Mouse (Mus musculus): ENCODE measurements around the gene Bach2. TPM values are rescaled to one million over a fixed set of nuclear protein-coding genes. Genes with fewer than 3 reads are reported as not detected.

The Bach2 gene
- polyA plus RNA-seq, 1 experiment from 2014 or later, result 7.3 TPM

DNA sequence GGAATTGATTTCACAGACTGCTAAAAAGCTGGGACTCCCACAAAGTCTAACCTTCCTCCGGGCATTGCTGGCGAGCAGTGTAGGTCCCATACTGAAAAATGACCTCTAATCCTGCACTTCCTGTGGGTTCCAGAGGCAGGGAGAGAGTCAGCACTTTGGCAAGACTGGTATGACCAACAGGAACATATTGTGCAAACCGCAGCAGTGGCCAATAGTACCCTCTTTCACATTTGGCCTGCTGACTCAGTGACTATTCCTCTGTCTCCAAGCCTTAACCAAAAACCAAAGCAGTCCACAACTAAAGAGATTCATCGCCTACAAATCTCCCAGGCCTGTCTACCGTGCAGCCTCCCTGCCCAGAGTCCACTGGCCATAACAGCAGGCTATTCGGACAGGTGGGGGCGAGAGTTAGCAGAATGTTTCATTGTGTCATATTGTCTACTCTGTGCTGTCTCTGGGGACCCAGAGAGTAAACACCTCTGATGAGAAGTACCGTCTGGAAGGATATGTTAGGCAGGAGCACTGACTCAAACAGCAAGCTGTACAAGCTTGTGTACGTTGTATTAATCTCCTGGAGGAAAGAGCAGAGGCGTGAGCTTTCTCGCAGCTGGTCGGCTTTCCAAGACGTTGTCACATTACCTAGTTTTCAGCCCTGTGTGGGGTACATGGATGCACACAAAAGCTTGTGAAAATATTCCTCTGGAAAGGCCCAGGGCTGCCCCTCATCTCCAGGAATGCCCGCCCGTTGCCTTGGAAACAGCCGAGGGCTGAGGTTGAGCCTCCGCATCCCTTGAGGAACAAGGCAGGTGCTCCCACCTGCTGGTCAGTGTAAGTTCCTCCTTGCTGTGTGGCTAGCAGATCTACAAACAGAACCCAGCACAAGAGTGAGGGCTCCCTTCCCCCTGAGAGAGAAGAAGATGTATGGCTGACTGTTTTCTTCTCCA is 331.7 kb downstream of the Bach2 start:
- no peak overlapping the region for H3K27ac ChIP-seq (replicated peaks; ENCODE audit: low read depth, low read length)
- DNase-seq (ENCODE audit: low spot score), result peak; percentile 32
- no peaks in the 10 kb centered on the region for H3K9me3 ChIP-seq (ENCODE audit: control insufficient read depth, low read length)
- no peak; the same call in 1 of the 2 replicates for ATAC-seq (ENCODE audit: low read depth)
- no peaks in the 10 kb centered on the region for H3K4me1 ChIP-seq (ENCODE audit: control insufficient read depth, insufficient read depth, low read length)
- no peaks in the 10 kb centered on the region for H3K27me3 ChIP-seq (replicated peaks; ENCODE audit: control insufficient read depth, insufficient read depth, low read length)
- H3K9ac ChIP-seq (ENCODE audit: low read depth, low read length), result no peak overlapping the region
- WGBS, result 55% methylated on average over 17 of the region's 17 CpGs
- H3K4me2 ChIP-seq (ENCODE audit: low read depth, low read length), result no peak overlapping the region
- H3K4me3 ChIP-seq (ENCODE audit: low read depth, low read length), result no peak overlapping the region
- H3K36me3 ChIP-seq (ENCODE audit: control insufficient read depth, insufficient read depth, low read length), result no peaks in the 10 kb centered on the region

DNA sequence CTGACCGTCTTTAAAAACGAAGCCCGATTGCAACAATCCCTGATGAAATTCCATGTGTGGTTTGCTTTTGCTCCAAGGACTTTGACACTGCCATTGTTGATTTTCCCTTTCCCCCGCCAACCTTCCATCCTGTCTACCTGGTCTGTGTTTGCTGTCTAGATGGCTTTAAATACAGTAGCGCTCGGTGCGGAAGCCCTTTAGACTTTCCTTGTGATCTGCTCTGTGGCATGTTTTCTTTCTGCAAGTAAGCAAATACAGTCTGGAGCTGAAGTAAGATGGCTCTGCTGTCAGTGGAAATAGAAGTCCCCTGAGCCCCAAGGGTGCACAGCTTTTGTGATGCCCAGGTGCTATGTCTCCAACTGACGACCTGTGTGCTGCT is 332.3 kb downstream of the Bach2 start:
- H3K27ac ChIP-seq (replicated peaks; ENCODE audit: low read depth, low read length), result no peak overlapping the region
- no peak overlapping the region for H3K9ac ChIP-seq (ENCODE audit: low read depth, low read length)
- H3K9me3 ChIP-seq (ENCODE audit: control insufficient read depth, low read length), result no peaks in the 10 kb centered on the region
- 73% methylated on average over 8 of the region's 8 CpGs for WGBS
- H3K4me3 ChIP-seq (ENCODE audit: low read depth, low read length), result no peak overlapping the region
- H3K27me3 ChIP-seq (replicated peaks; ENCODE audit: control insufficient read depth, insufficient read depth, low read length), result no peaks in the 10 kb centered on the region
- DNase-seq (ENCODE audit: low spot score) (no peak), ATAC-seq (ENCODE audit: low read depth) (no peak)
- H3K4me2 ChIP-seq (ENCODE audit: low read depth, low read length), result no peak overlapping the region
- no peaks in the 10 kb centered on the region for H3K4me1 ChIP-seq (ENCODE audit: control insufficient read depth, insufficient read depth, low read length)
- H3K36me3 ChIP-seq (ENCODE audit: control insufficient read depth, insufficient read depth, low read length), result no peaks in the 10 kb centered on the region

DNA sequence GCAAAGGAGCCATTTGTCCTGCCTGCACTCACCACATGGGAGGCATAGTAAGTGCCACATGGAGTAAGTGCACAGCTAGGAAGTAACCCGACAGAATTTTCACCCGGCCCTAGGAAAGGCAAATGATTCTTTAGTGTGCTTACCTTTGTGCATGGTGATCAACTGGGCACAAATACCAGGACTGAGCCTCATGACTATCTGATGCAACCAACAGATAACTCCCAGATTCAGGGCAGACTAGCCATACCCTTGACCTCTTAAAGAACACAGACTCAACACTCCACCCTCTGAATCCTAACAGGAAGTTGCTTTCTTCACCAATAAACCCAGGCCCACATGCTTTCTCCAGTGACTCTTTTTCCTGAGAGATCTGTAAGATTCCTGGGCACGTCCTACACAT is 332.8 kb downstream of the Bach2 start:
- Histone ChIP-seq H3K4me3 (ENCODE audit: low read depth, low read length) (no peak overlapping the region), H3K4me1 (ENCODE audit: control insufficient read depth, insufficient read depth, low read length) (no peaks in the 10 kb centered on the region), H3K27ac (replicated peaks; ENCODE audit: low read depth, low read length) (no peak overlapping the region), H3K9ac (ENCODE audit: low read depth, low read length) (no peak overlapping the region), H3K9me3 (ENCODE audit: control insufficient read depth, low read length) (no peaks in the 10 kb centered on the region), H3K4me2 (ENCODE audit: low read depth, low read length) (no peak overlapping the region), H3K27me3 (replicated peaks; ENCODE audit: control insufficient read depth, insufficient read depth, low read length) (no peaks in the 10 kb centered on the region), H3K36me3 (ENCODE audit: control insufficient read depth, insufficient read depth, low read length) (no peaks in the 10 kb centered on the region)
- DNase-seq (ENCODE audit: low spot score), result no peak
- no peak for ATAC-seq (ENCODE audit: low read depth)
- 64% methylated on average over 3 of the region's 3 CpGs for WGBS

DNA sequence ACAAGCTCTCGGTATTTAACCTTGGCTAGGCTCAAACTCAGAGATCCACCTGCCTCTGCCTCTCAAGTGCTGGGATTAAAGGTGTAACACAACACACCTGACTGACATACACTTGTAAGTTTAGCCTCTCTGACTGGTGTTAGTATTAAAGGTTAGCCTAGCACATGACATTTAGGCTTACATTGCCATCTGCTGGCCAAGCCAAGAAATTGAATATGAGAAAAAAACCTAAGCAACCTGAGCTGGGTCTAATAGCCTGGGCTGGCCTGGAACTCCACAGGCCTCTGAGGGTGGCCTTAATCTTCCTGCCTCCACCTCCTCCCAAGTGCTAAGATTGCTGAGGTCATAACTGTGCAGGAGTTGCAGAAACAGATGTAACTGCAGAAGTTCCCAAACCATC is 333.5 kb downstream of the Bach2 start:
- Histone ChIP-seq H3K36me3 (ENCODE audit: control insufficient read depth, insufficient read depth, low read length) (no peaks in the 10 kb centered on the region), H3K4me3 (ENCODE audit: low read depth, low read length) (no peak overlapping the region), H3K27me3 (replicated peaks; ENCODE audit: control insufficient read depth, insufficient read depth, low read length) (no peaks in the 10 kb centered on the region), H3K9ac (ENCODE audit: low read depth, low read length) (no peak overlapping the region), H3K4me1 (ENCODE audit: control insufficient read depth, insufficient read depth, low read length) (no peaks in the 10 kb centered on the region), H3K9me3 (ENCODE audit: control insufficient read depth, low read length) (no peaks in the 10 kb centered on the region), H3K27ac (replicated peaks; ENCODE audit: low read depth, low read length) (no peak overlapping the region), H3K4me2 (ENCODE audit: low read depth, low read length) (no peak overlapping the region)
- WGBS, result 60% methylated on average over 1 of the region's 1 CpGs
- peak; percentile 54 for ATAC-seq (ENCODE audit: low read depth)
- peak; percentile 71 for DNase-seq (ENCODE audit: low spot score)

DNA sequence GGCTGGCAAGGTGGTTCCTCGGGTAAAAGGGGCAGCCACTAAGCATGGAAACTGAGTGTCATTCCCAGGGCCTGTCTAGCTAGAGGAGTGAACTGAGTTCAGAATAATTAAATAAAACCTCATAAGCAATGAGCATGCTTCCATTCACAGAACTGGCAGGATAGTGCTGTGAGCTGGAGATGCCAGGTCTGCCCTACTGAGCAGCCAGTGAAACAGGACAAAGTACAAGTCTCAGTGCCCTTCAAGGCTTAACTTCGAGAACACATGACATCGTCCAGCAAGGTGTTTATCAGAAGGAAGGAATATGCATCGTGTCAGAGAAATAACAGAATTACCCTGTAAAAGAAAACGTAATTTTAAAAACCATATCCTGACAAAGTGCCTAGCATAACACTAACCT is 335.0 kb downstream of the Bach2 start:
- whole genome bisulfite sequencing, result 87% methylated on average over 5 of the region's 5 CpGs
- H3K27me3 ChIP-seq (replicated peaks; ENCODE audit: control insufficient read depth, insufficient read depth, low read length), result no peaks in the 10 kb centered on the region
- no peak for ATAC-seq (ENCODE audit: low read depth)

DNA sequence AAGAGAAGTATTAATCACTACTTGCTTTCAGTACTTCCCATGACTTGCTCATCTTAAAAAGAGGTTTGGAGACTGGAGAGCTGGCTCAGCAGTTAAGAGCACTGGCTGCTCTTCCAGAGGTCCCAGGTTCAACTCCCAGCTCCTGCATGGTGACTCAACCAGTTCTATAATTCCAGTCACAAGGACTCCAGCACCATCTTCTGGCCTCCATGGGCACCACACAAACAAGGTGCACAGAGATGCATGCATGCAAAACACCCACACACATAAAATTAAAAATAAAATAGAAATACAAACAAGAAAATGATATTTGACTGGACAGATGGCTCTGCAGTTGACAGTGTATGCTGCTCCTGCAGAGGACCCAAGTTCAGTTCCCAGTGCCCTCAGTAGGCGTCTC is 336.0 kb downstream of the Bach2 start:
- 82% methylated on average over 1 of the region's 1 CpGs for WGBS
- no peak for ATAC-seq (ENCODE audit: low read depth)

More for the DNA sequence above, 335.0 kb downstream of the Bach2 start:
- no peaks in the 10 kb centered on the region for H3K4me1 ChIP-seq (ENCODE audit: control insufficient read depth, insufficient read depth, low read length)
- no peak overlapping the region for H3K4me2 ChIP-seq (ENCODE audit: low read depth, low read length)
- DNase-seq (ENCODE audit: low spot score), result no peak
- H3K9me3 ChIP-seq (ENCODE audit: control insufficient read depth, low read length), result no peaks in the 10 kb centered on the region
- no peak overlapping the region for H3K27ac ChIP-seq (replicated peaks; ENCODE audit: low read depth, low read length)
- no peak overlapping the region for H3K9ac ChIP-seq (ENCODE audit: low read depth, low read length)
- H3K4me3 ChIP-seq (ENCODE audit: low read depth, low read length), result no peak overlapping the region
- no peaks in the 10 kb centered on the region for H3K36me3 ChIP-seq (ENCODE audit: control insufficient read depth, insufficient read depth, low read length)

DNA sequence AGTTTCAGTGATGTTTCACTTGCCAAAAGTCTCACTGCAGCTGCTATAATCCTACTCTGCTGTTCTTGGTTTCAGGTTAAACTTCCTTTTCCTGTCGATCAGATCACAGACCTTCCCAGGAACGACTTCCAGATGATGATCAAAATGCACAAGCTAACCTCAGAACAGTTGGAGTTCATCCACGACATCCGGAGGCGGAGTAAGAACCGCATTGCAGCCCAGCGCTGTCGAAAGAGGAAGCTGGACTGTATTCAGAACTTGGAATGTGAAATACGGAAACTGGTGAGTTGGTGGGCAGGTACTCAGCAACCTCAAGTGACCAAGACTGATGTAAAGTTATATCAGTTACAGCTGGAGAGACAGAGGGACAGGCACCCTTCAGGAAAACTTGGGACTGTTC is 336.6 kb downstream of the Bach2 start:
- H3K27ac ChIP-seq (replicated peaks; ENCODE audit: low read depth, low read length), result no peak overlapping the region
- ATAC-seq (ENCODE audit: low read depth) (no peak), DNase-seq (ENCODE audit: low spot score) (peak; percentile 62)
- 26% methylated on average over 9 of the region's 9 CpGs for WGBS
- no peaks in the 10 kb centered on the region for H3K27me3 ChIP-seq (replicated peaks; ENCODE audit: control insufficient read depth, insufficient read depth, low read length)
- no peaks in the 10 kb centered on the region for H3K9me3 ChIP-seq (ENCODE audit: control insufficient read depth, low read length)
- H3K36me3 ChIP-seq (ENCODE audit: control insufficient read depth, insufficient read depth, low read length), result 0 out of 2 replicates have a peak, but pooled peaks cover 4% of the 10 kb centered on the region
- H3K4me3 ChIP-seq (ENCODE audit: low read depth, low read length), result no peak overlapping the region
- no peaks in the 10 kb centered on the region for H3K4me1 ChIP-seq (ENCODE audit: control insufficient read depth, insufficient read depth, low read length)
- no peak overlapping the region for H3K9ac ChIP-seq (ENCODE audit: low read depth, low read length)
- H3K4me2 ChIP-seq (ENCODE audit: low read depth, low read length), result no peak overlapping the region

More for the DNA sequence above, 336.0 kb downstream of the Bach2 start:
- Histone ChIP-seq H3K36me3 (ENCODE audit: control insufficient read depth, insufficient read depth, low read length) (no peaks in the 10 kb centered on the region), H3K27me3 (replicated peaks; ENCODE audit: control insufficient read depth, insufficient read depth, low read length) (no peaks in the 10 kb centered on the region), H3K9ac (ENCODE audit: low read depth, low read length) (no peak overlapping the region), H3K27ac (replicated peaks; ENCODE audit: low read depth, low read length) (no peak overlapping the region), H3K4me1 (ENCODE audit: control insufficient read depth, insufficient read depth, low read length) (no peaks in the 10 kb centered on the region), H3K4me2 (ENCODE audit: low read depth, low read length) (no peak overlapping the region), H3K9me3 (ENCODE audit: control insufficient read depth, low read length) (no peaks in the 10 kb centered on the region), H3K4me3 (ENCODE audit: low read depth, low read length) (no peak overlapping the region)
- no peak for DNase-seq (ENCODE audit: low spot score)

DNA sequence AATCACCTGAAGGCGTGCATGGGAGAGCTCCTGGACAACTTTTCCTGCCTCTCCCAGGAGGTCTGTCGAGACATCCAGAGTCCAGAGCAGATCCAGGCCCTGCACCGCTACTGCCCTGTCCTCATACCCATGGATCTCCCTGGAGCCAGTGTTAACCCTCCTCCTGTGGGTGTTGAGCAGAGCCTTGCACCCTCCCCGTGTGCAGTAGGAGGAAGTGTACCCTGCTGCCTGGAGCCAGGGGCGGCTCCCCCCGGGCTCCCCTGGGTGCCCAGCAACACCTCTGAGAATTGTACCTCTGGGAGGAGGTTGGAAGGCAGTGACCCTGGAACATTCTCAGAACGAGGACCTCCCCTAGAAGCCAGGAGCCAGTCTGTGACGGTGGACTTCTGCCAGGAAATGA is 341.2 kb downstream of the Bach2 start:
- ATAC-seq (ENCODE audit: low read depth) (no peak), DNase-seq (ENCODE audit: low spot score) (no peak)
- Histone ChIP-seq H3K27ac (replicated peaks; ENCODE audit: low read depth, low read length) (no peak overlapping the region), H3K4me2 (ENCODE audit: low read depth, low read length) (no peak overlapping the region), H3K27me3 (replicated peaks; ENCODE audit: control insufficient read depth, insufficient read depth, low read length) (no peaks in the 10 kb centered on the region), H3K9me3 (ENCODE audit: control insufficient read depth, low read length) (no peaks in the 10 kb centered on the region), H3K9ac (ENCODE audit: low read depth, low read length) (no peak overlapping the region), H3K36me3 (ENCODE audit: control insufficient read depth, insufficient read depth, low read length) (0 out of 2 replicates have a peak, but pooled peaks cover 7% of the 10 kb centered on the region), H3K4me1 (ENCODE audit: control insufficient read depth, insufficient read depth, low read length) (no peaks in the 10 kb centered on the region), H3K4me3 (ENCODE audit: low read depth, low read length) (no peak overlapping the region)
- WGBS, result 77% methylated on average over 8 of the region's 8 CpGs

DNA sequence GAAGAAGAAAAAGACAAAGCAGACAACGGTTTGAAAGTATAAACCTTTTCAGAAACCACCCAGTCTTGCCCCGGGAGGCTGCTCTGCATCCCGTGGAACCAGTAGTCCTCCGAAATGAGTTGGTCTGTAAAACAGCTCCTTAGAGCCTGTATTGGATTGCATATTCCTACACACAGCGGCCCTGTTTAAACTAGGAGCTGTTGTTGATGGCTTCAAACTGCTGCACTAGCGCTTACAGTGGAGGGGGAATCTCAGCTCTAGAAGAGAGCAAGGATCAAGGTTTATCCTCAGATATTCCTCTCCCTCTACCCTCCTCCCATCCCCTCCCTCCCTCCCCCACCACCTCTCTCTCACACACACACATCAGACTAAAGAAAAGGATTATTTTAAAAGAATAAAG is 345.6 kb downstream of the Bach2 start:
- ATAC-seq (ENCODE audit: low read depth) (no peak), DNase-seq (ENCODE audit: low spot score) (no peak)
- Histone ChIP-seq H3K27me3 (replicated peaks; ENCODE audit: control insufficient read depth, insufficient read depth, low read length) (no peaks in the 10 kb centered on the region), H3K36me3 (ENCODE audit: control insufficient read depth, insufficient read depth, low read length) (0 out of 2 replicates have a peak, but pooled peaks cover 7% of the 10 kb centered on the region), H3K9ac (ENCODE audit: low read depth, low read length) (no peak overlapping the region), H3K4me2 (ENCODE audit: low read depth, low read length) (no peak overlapping the region), H3K27ac (replicated peaks; ENCODE audit: low read depth, low read length) (no peak overlapping the region), H3K4me3 (ENCODE audit: low read depth, low read length) (no peak overlapping the region), H3K9me3 (ENCODE audit: control insufficient read depth, low read length) (no peaks in the 10 kb centered on the region), H3K4me1 (ENCODE audit: control insufficient read depth, insufficient read depth, low read length) (no peaks in the 10 kb centered on the region)
- WGBS, result 67% methylated on average over 6 of the region's 6 CpGs
